Mouse (Mus musculus): ENCODE data around the gene Hhipl2. TPM values are rescaled to one million over a fixed set of nuclear protein-coding genes. Genes with fewer than 3 reads are reported as not detected.
"Not testable (repeated sequence)": the region's sequence is repeated elsewhere in the genome, so short reads cannot be mapped to it uniquely, and the experiment has no call there.

Hhipl2 gene
- polyA plus RNA-seq, 1 experiment from 2014 or later: 0.15 TPM

- ATAC-seq (ENCODE audit: insufficient number of reproducible peaks, low FRiP score, low TSS enrichment, low read depth) (no peak), DNase-seq (ENCODE audit: low spot score) (no peak)
- Histone ChIP-seq H3K4me1 (ENCODE audit: control insufficient read depth, insufficient read depth, low read length) (no peaks in the 10 kb centered on the region), H3K9me3 (ENCODE audit: control insufficient read depth, low read length) (no peaks in the 10 kb centered on the region), H3K9ac (ENCODE audit: low read length) (no peak overlapping the region), H3K4me2 (ENCODE audit: low read depth, severe bottlenecking) (no peak overlapping the region), H3K36me3 (ENCODE audit: control insufficient read depth, insufficient read depth, low read length) (no peaks in the 10 kb centered on the region), H3K4me3 (ENCODE audit: low read depth, low read length) (no peak overlapping the region), H3K27me3 (ENCODE audit: control insufficient read depth, insufficient read depth, low read length) (no peaks in the 10 kb centered on the region), H3K27ac (replicated peaks; ENCODE audit: low read depth, low read length) (no peak overlapping the region)
- 86% methylated on average over 2 of the region's 2 CpGs for WGBS
These were observed 35.4 kb upstream of the Hhipl2 start for GRCm38 (mm10) chr1:183382621-183383020.

GRCm38 (mm10) chr1:183387421-183387820, 30.6 kb upstream of the Hhipl2 start:
- H3K9me3 ChIP-seq (ENCODE audit: control insufficient read depth, low read length); ATAC-seq (ENCODE audit: insufficient number of reproducible peaks, low FRiP score, low TSS enrichment, low read depth); H3K4me3 ChIP-seq (ENCODE audit: low read depth, low read length); H3K27ac ChIP-seq (replicated peaks; ENCODE audit: low read depth, low read length); H3K4me2 ChIP-seq (ENCODE audit: low read depth, severe bottlenecking); H3K27me3 ChIP-seq (ENCODE audit: control insufficient read depth, insufficient read depth, low read length); H3K36me3 ChIP-seq (ENCODE audit: control insufficient read depth, insufficient read depth, low read length); H3K9ac ChIP-seq (ENCODE audit: low read length); H3K4me1 ChIP-seq (ENCODE audit: control insufficient read depth, insufficient read depth, low read length); DNase-seq (ENCODE audit: low spot score): not testable (repeated sequence)
- 94% methylated on average over 3 of the region's 3 CpGs for WGBS

GRCm38 (mm10) chr1:183388426-183389406, 29.3 kb upstream of the Hhipl2 start, which contains the start of gene Taf1a:
Gene Taf1a (plus strand): TSS chr1:183388981.
- no peaks in the 10 kb centered on the region for H3K27me3 ChIP-seq (ENCODE audit: control insufficient read depth, insufficient read depth, low read length)
- H3K9ac ChIP-seq (ENCODE audit: low read length): peak within 1 kb of the TSS; percentile 45
- no peaks in the 10 kb centered on the region for H3K4me1 ChIP-seq (ENCODE audit: control insufficient read depth, insufficient read depth, low read length)
- H3K27ac ChIP-seq (replicated peaks; ENCODE audit: low read depth, low read length): 0 out of 2 replicates have a peak within 1 kb of the TSS, but pooled peaks have one; percentile 18
- peak within 1 kb of the TSS; percentile 70 for H3K4me3 ChIP-seq (ENCODE audit: low read depth, low read length)
- ATAC-seq (ENCODE audit: insufficient number of reproducible peaks, low FRiP score, low TSS enrichment, low read depth): peak; percentile 98
- H3K9me3 ChIP-seq (ENCODE audit: control insufficient read depth, low read length): no peaks in the 10 kb centered on the region
- H3K36me3 ChIP-seq (ENCODE audit: control insufficient read depth, insufficient read depth, low read length): peaks cover 2% of the 10 kb centered on the region; the same call in 1 of the 2 replicates
- 5% methylated on average over 44 of the region's 44 CpGs for WGBS
- peak within 1 kb of the TSS; percentile 73 for H3K4me2 ChIP-seq (ENCODE audit: low read depth, severe bottlenecking)
- peak; percentile 97 for DNase-seq (ENCODE audit: low spot score)

GRCm38 (mm10) chr1:183403396-183403795, 14.6 kb upstream of the Hhipl2 start:
- Histone ChIP-seq H3K36me3 (ENCODE audit: control insufficient read depth, insufficient read depth, low read length) (peaks cover 18% of the 10 kb centered on the region), H3K9me3 (ENCODE audit: control insufficient read depth, low read length) (no peaks in the 10 kb centered on the region), H3K27me3 (ENCODE audit: control insufficient read depth, insufficient read depth, low read length) (no peaks in the 10 kb centered on the region), H3K4me1 (ENCODE audit: control insufficient read depth, insufficient read depth, low read length) (no peaks in the 10 kb centered on the region), H3K4me3 (ENCODE audit: low read depth, low read length) (no peak overlapping the region), H3K4me2 (ENCODE audit: low read depth, severe bottlenecking) (no peak overlapping the region), H3K27ac (replicated peaks; ENCODE audit: low read depth, low read length) (no peak overlapping the region), H3K9ac (ENCODE audit: low read length) (no peak overlapping the region)
- no peak for DNase-seq (ENCODE audit: low spot score)
- ATAC-seq (ENCODE audit: insufficient number of reproducible peaks, low FRiP score, low TSS enrichment, low read depth): no peak
- 94% methylated on average over 3 of the region's 3 CpGs for WGBS

GRCm38 (mm10) chr1:183414081-183414727, 3.8 kb upstream of the Hhipl2 start:
- no peak for ATAC-seq (ENCODE audit: insufficient number of reproducible peaks, low FRiP score, low TSS enrichment, low read depth)
- no peak overlapping the region for H3K9ac ChIP-seq (ENCODE audit: low read length)
- no peak overlapping the region for H3K4me3 ChIP-seq (ENCODE audit: low read depth, low read length)
- 88% methylated on average over 15 of the region's 15 CpGs for WGBS
- no peak overlapping the region for H3K4me2 ChIP-seq (ENCODE audit: low read depth, severe bottlenecking)
- H3K4me1 ChIP-seq (ENCODE audit: control insufficient read depth, insufficient read depth, low read length): no peaks in the 10 kb centered on the region
- no peak for DNase-seq (ENCODE audit: low spot score)
- H3K36me3 ChIP-seq (ENCODE audit: control insufficient read depth, insufficient read depth, low read length): peaks cover 5% of the 10 kb centered on the region; the same call in 1 of the 2 replicates
- no peaks in the 10 kb centered on the region for H3K27me3 ChIP-seq (ENCODE audit: control insufficient read depth, insufficient read depth, low read length)
- H3K9me3 ChIP-seq (ENCODE audit: control insufficient read depth, low read length): no peaks in the 10 kb centered on the region
- H3K27ac ChIP-seq (replicated peaks; ENCODE audit: low read depth, low read length): no peak overlapping the region

GRCm38 (mm10) chr1:183419741-183420140, 1.7 kb downstream of the Hhipl2 start:
- H3K4me1 ChIP-seq (ENCODE audit: control insufficient read depth, insufficient read depth, low read length): no peaks in the 10 kb centered on the region
- DNase-seq (ENCODE audit: low spot score) (no peak), ATAC-seq (ENCODE audit: insufficient number of reproducible peaks, low FRiP score, low TSS enrichment, low read depth) (no peak)
- no peak overlapping the region for H3K4me3 ChIP-seq (ENCODE audit: low read depth, low read length)
- no peaks in the 10 kb centered on the region for H3K27me3 ChIP-seq (ENCODE audit: control insufficient read depth, insufficient read depth, low read length)
- 90% methylated on average over 7 of the region's 7 CpGs for WGBS
- no peak overlapping the region for H3K27ac ChIP-seq (replicated peaks; ENCODE audit: low read depth, low read length)
- no peaks in the 10 kb centered on the region for H3K9me3 ChIP-seq (ENCODE audit: control insufficient read depth, low read length)
- no peak overlapping the region for H3K4me2 ChIP-seq (ENCODE audit: low read depth, severe bottlenecking)
- no peak overlapping the region for H3K9ac ChIP-seq (ENCODE audit: low read length)
- no peaks in the 10 kb centered on the region for H3K36me3 ChIP-seq (ENCODE audit: control insufficient read depth, insufficient read depth, low read length)

GRCm38 (mm10) chr1:183420296-183420695, 2.3 kb downstream of the Hhipl2 start:
- H3K4me1 ChIP-seq (ENCODE audit: control insufficient read depth, insufficient read depth, low read length): no peaks in the 10 kb centered on the region
- ATAC-seq (ENCODE audit: insufficient number of reproducible peaks, low FRiP score, low TSS enrichment, low read depth) (no peak), DNase-seq (ENCODE audit: low spot score) (no peak)
- H3K27ac ChIP-seq (replicated peaks; ENCODE audit: low read depth, low read length): no peak overlapping the region
- H3K4me2 ChIP-seq (ENCODE audit: low read depth, severe bottlenecking): no peak overlapping the region
- H3K27me3 ChIP-seq (ENCODE audit: control insufficient read depth, insufficient read depth, low read length): no peaks in the 10 kb centered on the region
- H3K9ac ChIP-seq (ENCODE audit: low read length): no peak overlapping the region
- 83% methylated on average over 10 of the region's 10 CpGs for WGBS
- no peaks in the 10 kb centered on the region for H3K9me3 ChIP-seq (ENCODE audit: control insufficient read depth, low read length)
- no peaks in the 10 kb centered on the region for H3K36me3 ChIP-seq (ENCODE audit: control insufficient read depth, insufficient read depth, low read length)
- H3K4me3 ChIP-seq (ENCODE audit: low read depth, low read length): no peak overlapping the region

GRCm38 (mm10) chr1:183424100-183424499, 6.1 kb downstream of the Hhipl2 start:
- Histone ChIP-seq H3K36me3 (ENCODE audit: control insufficient read depth, insufficient read depth, low read length) (no peaks in the 10 kb centered on the region), H3K4me1 (ENCODE audit: control insufficient read depth, insufficient read depth, low read length) (no peaks in the 10 kb centered on the region), H3K4me3 (ENCODE audit: low read depth, low read length) (no peak overlapping the region), H3K27me3 (ENCODE audit: control insufficient read depth, insufficient read depth, low read length) (no peaks in the 10 kb centered on the region), H3K9ac (ENCODE audit: low read length) (no peak overlapping the region), H3K9me3 (ENCODE audit: control insufficient read depth, low read length) (no peaks in the 10 kb centered on the region), H3K4me2 (ENCODE audit: low read depth, severe bottlenecking) (no peak overlapping the region), H3K27ac (replicated peaks; ENCODE audit: low read depth, low read length) (no peak overlapping the region)
- DNase-seq (ENCODE audit: low spot score) (no peak), ATAC-seq (ENCODE audit: insufficient number of reproducible peaks, low FRiP score, low TSS enrichment, low read depth) (no peak)
- 91% methylated on average over 7 of the region's 7 CpGs for WGBS
